Mouse (Mus musculus) intestine, embryonic 15.5 days (tissue): ENCODE measurements around the gene Rpp30. TPM values are rescaled to one million over a fixed set of nuclear protein-coding genes. Genes with fewer than 3 reads are reported as not detected.

Experiments used
- ATAC-seq: fragments of 200-750 bp; cut with Nextera tagmentation; 2 replicates; pipeline ENCODE4 v1.8.0; 2017; ENCODE audit warnings: moderate TSS enrichment, moderate library complexity
- H3K27ac ChIP-seq: fragments of 300-500 bp; sonication (generic); 2 replicates; pipeline ENCODE4 v1.5.1; 2015; ENCODE audit warnings: mild to moderate bottlenecking, inconsistent platforms
- H3K27me3 ChIP-seq: fragments of 300-500 bp; sonication (generic); replicated peaks from 2 replicates; pipeline ENCODE4 v1.6.1; 2015; ENCODE audit warnings: inconsistent platforms
- H3K36me3 ChIP-seq: fragments of 300-500 bp; sonication (generic); 2 replicates; pipeline ENCODE4 v1.6.1; 2015; ENCODE audit warnings: inconsistent platforms
- H3K4me1 ChIP-seq: fragments of 300-500 bp; sonication (generic); replicated peaks from 2 replicates; pipeline ENCODE4 v1.6.1; 2015; ENCODE audit warnings: inconsistent platforms
- H3K4me2 ChIP-seq: fragments of 300-500 bp; sonication (generic); replicated peaks from 2 replicates; pipeline ENCODE4 v1.6.1; 2015; ENCODE audit warnings: mild to moderate bottlenecking, inconsistent platforms
- H3K4me3 ChIP-seq: fragments of 300-500 bp; sonication (generic); replicated peaks from 2 replicates; pipeline ENCODE4 v1.5.1; 2015; ENCODE audit warnings: inconsistent platforms
- H3K9ac ChIP-seq: fragments of 300-500 bp; sonication (generic); 2 replicates; pipeline ENCODE4 v1.6.1; 2015; ENCODE audit warnings: inconsistent platforms
- H3K9me3 ChIP-seq: fragments of 300-500 bp; sonication (generic); 2 replicates; pipeline ENCODE4 v1.6.1; 2016; ENCODE audit warnings: inconsistent platforms
- WGBS: fragments of 180-500 bp; shearing (Covaris S2); methylation state at CpG from one replicate; pipeline ENCODE4 v1.1.7; 2015; 5-methylcytosine and 5-hydroxymethylcytosine counted together
- polyA plus RNA-seq: library from polyadenylated mRNA; unstranded; fragments of >200 nt; fragmentation: Nextera tagmentation; extraction: Ambion mirVana; gene quantifications from 2 replicates; pipeline ENCODE4 v1.2.1, GENCODE M21; 2015

The Rpp30 gene
- 61.7 and 71.4 TPM in 2 replicates for polyA plus RNA-seq

DNA sequence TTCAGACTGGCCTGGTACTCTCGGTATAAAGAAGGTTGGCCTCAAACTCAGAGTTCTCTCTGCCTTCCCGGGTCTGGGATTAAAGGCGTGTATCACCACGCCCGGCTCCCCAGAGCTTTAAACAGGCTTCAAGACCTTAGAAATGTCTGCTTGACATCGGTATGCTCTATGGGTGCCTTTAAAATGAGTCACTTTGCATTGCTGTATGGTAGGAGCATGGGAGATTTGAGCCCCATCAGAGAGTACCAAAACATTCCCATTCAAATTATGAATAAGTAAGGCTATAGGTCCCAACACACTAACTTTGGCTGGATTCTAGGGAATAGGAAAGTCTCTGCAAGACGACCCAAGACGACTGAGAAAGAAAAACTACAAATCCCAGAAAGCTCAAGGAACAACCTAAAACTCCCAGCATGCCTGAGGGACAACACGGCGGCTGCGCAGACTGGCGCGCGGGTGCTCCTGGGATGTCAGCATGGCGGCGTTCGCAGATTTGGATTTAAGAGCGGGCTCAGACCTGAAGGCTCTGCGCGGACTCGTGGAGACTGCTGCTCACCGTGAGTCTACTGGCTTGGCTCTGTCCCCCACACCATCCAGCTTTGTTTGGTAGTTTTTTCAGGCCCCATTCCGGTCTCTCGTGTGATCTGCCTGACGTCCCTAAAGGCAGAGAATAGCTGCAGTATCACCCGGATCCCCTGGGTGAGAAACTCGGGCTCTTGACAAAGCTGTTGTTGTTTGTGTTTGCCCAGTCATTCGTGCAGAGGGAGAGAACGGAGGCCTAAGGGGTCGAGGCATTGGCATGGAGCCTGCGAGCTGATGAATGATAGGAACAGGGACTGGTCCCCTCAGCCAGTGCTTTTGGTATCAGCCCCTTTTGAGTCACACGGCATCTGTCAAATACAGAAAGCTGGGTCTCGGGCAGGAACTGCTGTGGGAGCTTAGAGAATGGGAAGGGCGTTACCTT is at the start of gene Rpp30:
TSS of gene Rpp30 (plus strand) at position 455 of the 964 bp plus-strand sequence.
- Histone ChIP-seq H3K4me2 (peak within 1 kb of the TSS; percentile 68), H3K27ac (no peak within 1 kb of the TSS), H3K27me3 (0 out of 2 replicates have a peak, but pooled peaks cover 4% of the 10 kb centered on the region), H3K4me3 (peak within 1 kb of the TSS; percentile 73), H3K4me1 (peaks cover 6% of the 10 kb centered on the region; the same call in 1 of the 2 replicates), H3K9ac (peak within 1 kb of the TSS; percentile 79), H3K36me3 (no peaks in the 10 kb centered on the region), H3K9me3 (no peaks in the 10 kb centered on the region)
- WGBS: under 1% methylated on average over 34 of the region's 34 CpGs
- ATAC-seq: peak; percentile 97

DNA sequence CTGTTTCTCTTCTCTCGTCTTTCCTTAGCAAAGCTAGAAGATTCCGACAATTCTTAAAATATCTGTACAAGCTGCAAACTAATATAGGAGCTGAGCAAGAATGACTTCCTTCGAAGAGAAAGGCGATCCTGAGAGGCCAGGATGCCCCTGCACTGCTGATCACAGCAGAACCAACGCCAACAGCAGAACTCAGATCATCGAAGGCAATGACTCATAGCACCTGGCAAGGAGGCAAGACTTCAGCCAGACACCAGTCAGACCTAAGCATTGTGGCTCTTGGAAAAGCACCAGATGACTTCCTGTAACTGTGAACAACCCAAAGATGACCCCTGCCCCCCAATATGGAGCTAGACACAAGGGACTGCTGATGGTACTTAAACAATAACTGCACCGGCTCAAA is 37.5 kb upstream of the Rpp30 start:
- H3K9ac ChIP-seq: no peak overlapping the region
- H3K9me3 ChIP-seq: no peaks in the 10 kb centered on the region
- H3K4me2 ChIP-seq: no peak overlapping the region
- no peak overlapping the region for H3K27ac ChIP-seq
- no peak for ATAC-seq
- no peak overlapping the region for H3K4me3 ChIP-seq
- H3K27me3 ChIP-seq: no peaks in the 10 kb centered on the region
- H3K36me3 ChIP-seq: no peaks in the 10 kb centered on the region
- 80% methylated on average over 7 of the region's 7 CpGs for WGBS
- H3K4me1 ChIP-seq: no peaks in the 10 kb centered on the region

GRCm38 (mm10) chr19:36056502-36057221 is 26.9 kb upstream of the Rpp30 start:
- H3K36me3 ChIP-seq: no peaks in the 10 kb centered on the region
- no peak overlapping the region for H3K9ac ChIP-seq
- peaks cover 40% of the 10 kb centered on the region for H3K27me3 ChIP-seq
- WGBS: 8% methylated on average over 49 of the region's 49 CpGs
- peaks cover 7% of the 10 kb centered on the region for H3K4me1 ChIP-seq
- peak overlapping the region; percentile 54 for H3K4me3 ChIP-seq
- no peak overlapping the region for H3K27ac ChIP-seq
- ATAC-seq: peak; percentile 31
- H3K4me2 ChIP-seq: peak overlapping the region; percentile 93
- H3K9me3 ChIP-seq: no peaks in the 10 kb centered on the region

DNA sequence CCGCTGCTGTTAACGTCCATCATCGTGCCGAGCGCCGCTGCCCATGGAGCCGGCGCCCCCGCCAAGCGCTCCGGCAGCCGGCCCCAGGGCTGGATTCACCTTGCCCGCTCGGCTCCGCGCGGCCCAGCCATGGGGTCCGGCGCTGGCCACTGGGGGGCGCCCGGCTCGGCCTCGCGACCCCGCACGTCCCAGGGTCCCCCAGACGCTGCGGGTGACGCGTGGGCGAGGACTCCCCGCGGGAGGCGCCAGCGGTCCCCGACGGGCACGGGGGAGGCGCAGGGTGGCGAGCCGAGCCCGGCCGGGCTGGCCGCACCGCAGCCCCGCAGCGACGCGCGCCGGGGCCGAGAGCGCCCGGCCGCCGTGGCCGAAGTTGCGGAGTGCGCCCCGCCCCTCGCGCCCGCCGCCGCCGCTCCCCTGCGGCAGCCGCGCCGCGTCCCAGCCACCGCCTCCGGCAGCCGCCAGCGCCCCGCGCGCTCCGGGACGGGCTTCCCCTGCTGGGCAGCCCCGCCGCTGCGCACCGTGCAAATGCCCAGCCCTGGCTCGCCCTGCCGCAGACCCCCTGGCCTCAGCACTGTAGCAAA is 26.2 kb upstream of the Rpp30 start, which contains the start of gene Htr7:
TSS of gene Htr7 (minus strand) at position 277 of the 581 bp plus-strand sequence.
- ATAC-seq: peak; percentile 90
- Histone ChIP-seq H3K9me3 (no peaks in the 10 kb centered on the region), H3K36me3 (no peaks in the 10 kb centered on the region), H3K4me1 (peaks cover 7% of the 10 kb centered on the region), H3K27me3 (peaks cover 40% of the 10 kb centered on the region), H3K27ac (no peak within 1 kb of the TSS), H3K4me3 (peak within 1 kb of the TSS; percentile 54), H3K9ac (peak within 1 kb of the TSS; percentile 34; the same call in 1 of the 2 replicates), H3K4me2 (peak within 1 kb of the TSS; percentile 93)
- WGBS: under 1% methylated on average over 42 of the region's 86 CpGs

- Histone ChIP-seq H3K27ac (no peak overlapping the region), H3K9me3 (no peaks in the 10 kb centered on the region), H3K4me1 (no peaks in the 10 kb centered on the region), H3K4me2 (no peak overlapping the region), H3K9ac (no peak overlapping the region), H3K36me3 (no peaks in the 10 kb centered on the region), H3K27me3 (peaks cover 12% of the 10 kb centered on the region; the same call in 1 of the 2 replicates), H3K4me3 (no peak overlapping the region)
- ATAC-seq: no peak
- 63% methylated on average over 2 of the region's 2 CpGs for WGBS
Observed at GRCm38 (mm10) chr19:36062801-36063529, 20.6 kb upstream of the Rpp30 start.

DNA sequence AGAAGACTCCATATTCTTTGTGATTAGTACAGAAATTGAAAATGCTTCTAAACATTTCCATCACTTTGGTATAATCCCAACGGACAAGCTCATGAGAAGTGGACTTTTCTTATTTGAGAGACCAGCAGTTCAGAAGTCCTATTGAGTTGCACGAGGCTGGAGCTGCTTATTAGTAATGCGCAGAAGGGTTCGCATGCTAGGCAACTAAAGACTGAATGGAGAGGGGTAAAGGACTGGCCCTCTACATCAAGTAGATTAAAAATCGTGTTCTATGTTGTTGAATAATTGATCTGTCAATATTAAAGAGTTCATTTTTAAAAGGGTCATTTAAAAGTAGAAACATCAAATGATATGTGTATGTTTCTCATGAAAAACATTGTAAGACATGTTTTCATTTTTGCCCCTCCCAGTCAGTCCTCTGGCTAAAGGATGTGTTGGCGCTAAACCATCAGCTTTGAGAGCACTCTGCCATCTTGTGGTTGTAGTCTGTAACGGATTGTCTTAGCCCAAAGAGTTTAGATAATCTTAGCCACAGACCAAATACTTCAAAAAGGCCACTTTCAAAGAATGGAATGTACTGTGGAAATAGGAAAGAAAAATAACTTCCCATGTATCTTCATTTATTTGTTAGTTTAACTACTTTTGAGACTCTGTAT is 782 bp upstream of the Rpp30 start:
- peak; percentile 76 for ATAC-seq
- WGBS: 47% methylated on average over 7 of the region's 7 CpGs
- Histone ChIP-seq H3K4me3 (peak overlapping the region; percentile 73), H3K27me3 (0 out of 2 replicates have a peak, but pooled peaks cover 4% of the 10 kb centered on the region), H3K9me3 (no peaks in the 10 kb centered on the region), H3K27ac (no peak overlapping the region), H3K9ac (no peak overlapping the region), H3K36me3 (no peaks in the 10 kb centered on the region), H3K4me1 (peaks cover 6% of the 10 kb centered on the region; the same call in 1 of the 2 replicates), H3K4me2 (peak overlapping the region; percentile 68)

- no peaks in the 10 kb centered on the region for H3K4me1 ChIP-seq
- H3K4me2 ChIP-seq: no peak overlapping the region
- no peak overlapping the region for H3K27ac ChIP-seq
- no peaks in the 10 kb centered on the region for H3K9me3 ChIP-seq
- no peak overlapping the region for H3K4me3 ChIP-seq
- H3K9ac ChIP-seq: no peak overlapping the region
- no peaks in the 10 kb centered on the region for H3K27me3 ChIP-seq
- H3K36me3 ChIP-seq: peaks cover 1% of the 10 kb centered on the region
- WGBS: 48% methylated on average over 5 of the region's 5 CpGs
- no peak for ATAC-seq
Observed at GRCm38 (mm10) chr19:36090781-36091180, 7.3 kb downstream of the Rpp30 start.

DNA sequence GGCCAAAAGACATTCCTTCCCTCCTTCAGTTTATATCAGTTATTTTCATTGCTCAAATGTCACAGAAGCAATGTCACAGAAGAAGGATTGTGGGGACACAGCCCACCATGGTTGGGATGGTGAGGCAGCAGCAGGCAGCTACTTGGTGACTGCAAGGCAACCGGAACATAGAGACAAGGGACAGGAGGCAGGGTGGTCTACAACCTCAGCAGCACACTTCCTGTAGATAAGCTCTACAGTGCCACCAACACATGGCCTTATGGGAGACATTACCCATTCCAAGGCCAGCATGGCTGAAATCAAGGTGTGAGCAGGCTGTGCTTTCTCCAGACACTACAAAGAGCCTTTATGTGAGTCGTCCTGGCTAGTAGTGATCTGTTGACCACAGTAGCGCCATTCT is 13.7 kb downstream of the Rpp30 start:
- ATAC-seq: no peak
- no peaks in the 10 kb centered on the region for H3K4me1 ChIP-seq
- H3K27me3 ChIP-seq: no peaks in the 10 kb centered on the region
- H3K36me3 ChIP-seq: peaks cover 5% of the 10 kb centered on the region
- no peak overlapping the region for H3K4me3 ChIP-seq
- no peak overlapping the region for H3K9ac ChIP-seq
- H3K4me2 ChIP-seq: no peak overlapping the region
- no peak overlapping the region for H3K27ac ChIP-seq
- WGBS: 85% methylated on average over 3 of the region's 3 CpGs
- H3K9me3 ChIP-seq: no peaks in the 10 kb centered on the region

DNA sequence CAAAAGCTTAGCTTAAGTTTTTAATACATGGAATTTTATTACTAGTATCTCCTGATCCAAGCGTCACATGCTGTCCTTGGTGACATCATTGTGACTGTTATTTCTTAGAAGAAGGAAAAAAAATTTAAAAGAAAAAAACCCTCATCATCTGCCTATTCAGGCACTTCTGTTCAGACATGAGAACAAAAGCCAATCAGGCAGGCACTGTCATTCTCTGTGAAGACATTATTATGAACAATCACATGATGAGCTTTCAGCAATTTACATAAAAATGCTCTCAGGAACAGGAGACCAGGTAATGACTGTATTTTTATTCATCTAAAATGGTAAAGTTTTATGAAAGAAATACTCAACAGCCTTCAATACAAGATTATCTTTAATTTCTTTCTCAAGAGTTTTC is 14.7 kb downstream of the Rpp30 start:
- Histone ChIP-seq H3K36me3 (peaks cover 5% of the 10 kb centered on the region), H3K27ac (no peak overlapping the region), H3K4me3 (no peak overlapping the region), H3K27me3 (no peaks in the 10 kb centered on the region), H3K4me1 (no peaks in the 10 kb centered on the region), H3K9me3 (no peaks in the 10 kb centered on the region), H3K9ac (no peak overlapping the region), H3K4me2 (no peak overlapping the region)
- WGBS: 97% methylated on average over 1 of the region's 1 CpGs
- no peak for ATAC-seq

- WGBS: 88% methylated on average over 7 of the region's 7 CpGs
- peaks cover 8% of the 10 kb centered on the region for H3K36me3 ChIP-seq
Observed at GRCm38 (mm10) chr19:36098916-36099315, 15.4 kb downstream of the Rpp30 start.

GRCm38 (mm10) chr19:36103909-36104308 is 20.4 kb downstream of the Rpp30 start:
- Histone ChIP-seq H3K9me3 (no peaks in the 10 kb centered on the region), H3K27me3 (no peaks in the 10 kb centered on the region), H3K27ac (no peak overlapping the region), H3K9ac (no peak overlapping the region), H3K36me3 (peaks cover 9% of the 10 kb centered on the region; the same call in 1 of the 2 replicates), H3K4me1 (no peaks in the 10 kb centered on the region), H3K4me3 (no peak overlapping the region), H3K4me2 (no peak overlapping the region)
- WGBS: 88% methylated on average over 5 of the region's 5 CpGs
- ATAC-seq: no peak

More at GRCm38 (mm10) chr19:36098916-36099315, 15.4 kb downstream of the Rpp30 start:
- Histone ChIP-seq H3K4me3 (no peak overlapping the region), H3K9ac (no peak overlapping the region), H3K9me3 (no peaks in the 10 kb centered on the region), H3K4me1 (no peaks in the 10 kb centered on the region), H3K27me3 (no peaks in the 10 kb centered on the region), H3K4me2 (no peak overlapping the region), H3K27ac (no peak overlapping the region)
- no peak for ATAC-seq
